Mouse (Mus musculus): ENCODE measurements around the gene Erc2. TPM values are rescaled to one million over a fixed set of nuclear protein-coding genes. Genes with fewer than 3 reads are reported as not detected.

The Erc2 gene
- total RNA-seq, 2 experiments from 2014 or later = 5.0 to 8.5 TPM

- no peak for DNase-seq (ENCODE audit: low spot score in 2 of 2)
Observed at GRCm38 (mm10) chr14:27662251-27662650, 40.0 kb downstream of the Erc2 start.

DNA sequence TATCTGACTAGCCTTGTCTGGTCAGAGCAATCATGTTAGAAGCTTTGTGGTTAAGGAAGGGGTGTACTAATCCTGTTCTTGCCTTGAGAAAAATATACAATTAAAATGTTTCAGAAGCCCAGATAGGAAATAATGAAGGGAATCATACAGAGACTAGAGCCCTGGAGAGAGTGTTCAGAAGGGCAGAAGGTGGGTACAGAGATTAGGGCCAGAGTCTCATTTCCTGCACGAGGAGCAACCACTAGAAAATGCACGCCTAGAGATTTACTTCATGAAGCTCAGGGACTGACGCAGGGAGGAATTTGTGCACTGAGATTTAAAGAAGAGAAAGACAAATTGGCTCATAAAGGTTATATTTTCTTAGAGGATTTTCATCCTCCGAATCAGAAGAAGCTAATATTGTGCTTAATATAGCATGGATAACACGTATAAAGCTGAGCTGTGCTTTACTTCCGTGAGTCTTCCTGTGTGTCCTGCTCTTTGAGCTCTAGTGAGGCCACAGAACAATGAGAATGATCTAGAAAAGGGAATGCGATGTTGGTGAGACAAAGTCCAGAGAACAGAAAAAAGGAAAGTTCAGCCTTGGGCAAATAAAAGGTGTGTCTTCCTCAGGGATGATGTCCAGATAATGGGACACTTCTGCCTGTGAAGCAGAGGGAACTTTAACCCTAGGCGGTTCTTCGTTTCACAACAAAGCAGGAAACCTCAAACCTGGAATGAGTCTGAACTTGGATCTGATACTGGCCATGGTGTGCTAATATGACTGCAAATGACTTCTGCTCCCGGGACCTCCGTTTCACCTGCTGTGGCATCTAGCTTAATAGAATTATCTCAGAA, 45.0 kb downstream of the Erc2 start:
- DNase-seq (ENCODE audit: low spot score in 2 of 2) = no peak

- no peak for DNase-seq (ENCODE audit: low spot score in 2 of 2)
Observed at GRCm38 (mm10) chr14:27668151-27668550, 45.9 kb downstream of the Erc2 start.

GRCm38 (mm10) chr14:27669939-27670338, 47.7 kb downstream of the Erc2 start:
- no peak for DNase-seq (ENCODE audit: low spot score in 2 of 2)

- no peak for DNase-seq (ENCODE audit: low spot score in 2 of 2)
Observed at GRCm38 (mm10) chr14:27672761-27673160, 50.5 kb downstream of the Erc2 start.

GRCm38 (mm10) chr14:27674096-27674495, 51.9 kb downstream of the Erc2 start:
- DNase-seq (ENCODE audit: low spot score in 2 of 2) = no peak

- DNase-seq (ENCODE audit: low spot score in 2 of 2) = no peak
Observed at GRCm38 (mm10) chr14:27674561-27674960, 52.3 kb downstream of the Erc2 start.

DNA sequence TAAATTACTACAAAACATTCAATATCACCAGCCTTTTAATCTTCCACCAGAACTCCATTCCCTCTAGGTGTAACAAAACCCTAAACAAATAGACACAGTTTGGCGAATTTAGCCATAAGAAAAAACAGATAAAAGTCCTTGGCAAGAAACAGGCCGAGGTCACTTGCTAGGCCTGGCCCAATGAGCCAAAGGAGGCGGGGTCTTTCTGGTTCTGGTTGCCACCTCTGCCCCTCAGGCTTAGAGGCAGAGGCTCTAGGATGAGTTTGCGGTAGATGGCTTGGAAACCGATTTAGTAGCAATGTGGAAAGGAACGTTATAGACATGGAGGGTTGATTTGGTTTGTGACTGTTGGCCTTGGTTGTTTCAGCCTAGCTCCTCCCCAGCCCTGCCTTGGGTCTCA, 52.8 kb downstream of the Erc2 start:
- no peak for DNase-seq (ENCODE audit: low spot score in 2 of 2)

- no peak for DNase-seq (ENCODE audit: low spot score in 2 of 2)
Observed at GRCm38 (mm10) chr14:27682368-27683052, 60.3 kb downstream of the Erc2 start.

- no peak for DNase-seq (ENCODE audit: low spot score in 2 of 2)
Observed at GRCm38 (mm10) chr14:27695781-27696180, 73.6 kb downstream of the Erc2 start.

DNA sequence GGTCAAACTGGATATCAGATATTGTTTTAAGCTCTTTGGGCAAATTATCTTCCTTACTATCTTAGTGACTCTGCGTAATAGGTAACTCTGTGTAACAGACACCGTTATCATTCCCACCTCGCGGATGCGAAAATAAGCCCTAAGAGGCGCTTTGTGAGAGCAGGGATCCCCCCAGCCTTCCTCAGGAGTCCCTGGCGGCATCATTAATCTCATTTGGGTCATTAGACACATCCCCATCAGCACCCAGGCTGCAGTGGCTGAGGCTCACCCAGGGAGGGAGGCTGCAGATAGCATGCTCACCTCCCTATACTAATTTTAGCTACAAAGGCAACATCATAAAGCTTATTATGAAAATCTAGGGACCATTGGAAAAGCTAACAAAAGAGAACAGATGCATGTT, 95.1 kb downstream of the Erc2 start:
- no peak for DNase-seq (ENCODE audit: low spot score in 2 of 2)

GRCm38 (mm10) chr14:27719601-27720000, 97.4 kb downstream of the Erc2 start:
- DNase-seq (ENCODE audit: low spot score in 2 of 2) = no peak

DNA sequence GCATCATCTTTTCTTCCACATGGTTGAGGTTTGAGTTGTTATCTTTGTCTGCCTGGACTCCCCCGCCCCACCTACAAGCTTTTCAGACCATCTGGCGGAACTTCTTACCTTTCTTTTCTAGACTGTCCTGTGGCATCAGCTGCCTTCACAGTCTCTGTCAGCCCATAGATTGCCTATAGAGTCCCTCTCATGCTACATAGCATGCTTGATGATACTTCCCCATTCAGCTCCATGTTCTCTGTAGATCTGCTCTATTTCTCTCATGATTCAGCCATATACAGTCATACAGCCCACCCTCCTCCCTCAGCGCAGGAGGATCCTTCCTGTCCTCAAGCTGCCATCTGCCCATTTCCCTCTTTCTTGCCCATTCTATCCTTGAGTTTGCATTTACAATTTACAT, 98.7 kb downstream of the Erc2 start:
- DNase-seq (ENCODE audit: low spot score in 2 of 2) = no peak

GRCm38 (mm10) chr14:27721759-27722158, 99.5 kb downstream of the Erc2 start:
- DNase-seq (ENCODE audit: low spot score in 2 of 2) = no peak

DNA sequence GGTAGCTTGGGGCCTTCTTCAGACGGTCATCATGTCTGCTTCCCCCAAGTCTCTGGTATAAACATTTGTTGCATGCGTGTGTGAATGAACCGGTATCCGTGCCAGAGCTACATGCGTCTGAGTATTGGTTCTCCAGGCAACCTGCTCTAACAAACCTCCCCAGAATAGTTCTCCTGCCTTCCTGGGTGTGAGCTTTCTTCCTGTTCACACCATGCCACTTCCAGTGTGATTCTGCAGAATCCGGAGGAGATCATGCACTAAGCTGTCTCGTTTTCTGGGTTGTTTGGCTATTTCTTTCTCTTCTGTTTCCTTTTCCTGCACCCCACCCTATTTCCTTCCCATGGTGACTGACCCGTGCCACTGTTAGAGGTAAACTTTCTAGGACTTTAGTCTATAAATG, 105.3 kb downstream of the Erc2 start:
- no peak for DNase-seq (ENCODE audit: low spot score in 2 of 2)

GRCm38 (mm10) chr14:27731086-27731485, 108.9 kb downstream of the Erc2 start:
- no peak for DNase-seq (ENCODE audit: low spot score in 2 of 2)

- DNase-seq (ENCODE audit: low spot score in 2 of 2) = no peak
Observed at GRCm38 (mm10) chr14:27739436-27739835, 117.2 kb downstream of the Erc2 start.

- DNase-seq (ENCODE audit: low spot score in 2 of 2) = peak; percentile 65 to 68
Observed at GRCm38 (mm10) chr14:27741248-27741916, 119.2 kb downstream of the Erc2 start.

DNA sequence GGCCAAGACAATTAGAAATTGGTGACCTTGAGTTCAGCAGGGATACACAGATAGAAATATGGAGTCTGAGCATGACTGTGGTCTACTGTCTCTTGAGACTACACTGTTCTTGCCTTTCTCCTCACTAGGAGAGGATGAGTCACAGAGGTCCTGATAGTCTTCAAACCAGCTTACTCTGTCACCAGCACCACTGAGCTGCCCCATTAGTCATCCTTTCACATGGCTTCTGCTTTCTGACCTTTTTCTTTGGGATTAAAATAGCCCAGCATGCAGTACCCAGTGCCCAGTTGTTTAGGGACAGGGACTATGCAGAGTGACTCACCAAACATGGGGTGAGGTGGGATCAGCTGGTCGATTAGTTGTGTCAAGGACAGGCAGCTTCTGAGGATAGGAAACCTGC, 132.1 kb downstream of the Erc2 start:
- DNase-seq (ENCODE audit: low spot score in 2 of 2) = peak in 1 of 2 experiments; percentile 18

DNA sequence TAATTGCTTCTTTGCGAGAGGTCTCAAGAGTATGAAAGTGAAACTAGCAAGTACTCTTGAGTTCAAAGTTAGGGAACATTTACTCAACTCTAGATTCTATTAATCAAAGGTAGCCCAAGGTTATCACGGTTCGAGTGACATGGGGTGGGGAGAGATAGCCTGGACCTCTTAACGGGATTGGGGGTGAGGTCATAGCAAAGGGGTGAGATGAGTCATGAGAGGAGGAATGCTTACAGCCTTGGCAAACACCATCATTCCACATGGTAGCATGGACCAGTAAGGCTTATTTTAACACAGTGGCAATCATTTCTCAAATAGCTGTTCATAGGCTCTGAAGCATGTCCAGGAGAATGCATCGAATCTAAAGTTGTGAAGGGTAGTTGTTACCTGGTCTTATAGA, 134.7 kb downstream of the Erc2 start:
- no peak for DNase-seq (ENCODE audit: low spot score in 2 of 2)

DNA sequence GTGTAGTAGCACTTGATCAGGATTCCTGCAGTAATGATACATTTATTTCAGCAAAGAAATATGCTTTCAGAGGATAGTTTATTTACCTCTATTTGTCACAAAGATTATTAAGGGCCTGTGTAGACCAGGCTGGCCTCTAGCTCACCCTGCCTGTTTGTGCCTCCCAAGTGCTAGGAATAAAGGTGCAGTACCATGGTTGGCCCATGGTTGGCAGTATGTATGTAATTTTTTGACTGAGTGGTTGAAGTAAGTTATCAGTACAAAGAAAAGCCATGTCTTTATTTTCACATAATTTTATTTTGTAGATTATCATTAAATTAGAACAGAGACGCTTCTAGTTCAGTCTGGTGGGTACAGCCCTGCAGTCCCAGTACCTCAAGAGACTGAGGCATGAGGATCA, 136.0 kb downstream of the Erc2 start:
- no peak for DNase-seq (ENCODE audit: low spot score in 2 of 2)

GRCm38 (mm10) chr14:27759069-27759628, 136.9 kb downstream of the Erc2 start:
- DNase-seq (ENCODE audit: low spot score in 2 of 2) = no peak

Measured in adrenal gland, adult 18-20 months (tissue).